Mouse (Mus musculus) heart, adult 9 months (tissue): ENCODE measurements around the gene Fam126a.
"Not testable (repeated sequence)": the region's sequence is repeated elsewhere in the genome, so short reads cannot be mapped to it uniquely, and the experiment has no call there.

Experiments
- DNase-seq, 2 experiments: peaks; one replicate each; pipeline ENCODE4 v3.0.0; 2022; ENCODE audit warnings: low spot score in 2 of 2

Fam126a gene

GRCm38 (mm10) chr5:23900190-23900589 is 130.3 kb downstream of the Fam126a start:
- DNase-seq = no peak

GRCm38 (mm10) chr5:23893864-23894771 is 136.4 kb downstream of the Fam126a start:
- peak; percentile 73 to 75 for DNase-seq

- DNase-seq = no peak
Observed at GRCm38 (mm10) chr5:23893156-23893863, 137.2 kb downstream of the Fam126a start.

- peak; percentile 31 to 64 for DNase-seq
Observed at GRCm38 (mm10) chr5:23890734-23891133, 139.8 kb downstream of the Fam126a start.

GRCm38 (mm10) chr5:23889461-23889860 is 141.0 kb downstream of the Fam126a start:
- no peak for DNase-seq

- peak; percentile 15 to 43 for DNase-seq
Observed at GRCm38 (mm10) chr5:23887111-23887510, 143.4 kb downstream of the Fam126a start.

GRCm38 (mm10) chr5:23874457-23874856 is 156.0 kb downstream of the Fam126a start:
- peak; percentile 37 to 57 for DNase-seq

- no peak for DNase-seq
Observed at GRCm38 (mm10) chr5:23872586-23872985, 157.9 kb downstream of the Fam126a start.

GRCm38 (mm10) chr5:23871323-23871722 is 159.2 kb downstream of the Fam126a start:
- DNase-seq = not testable (repeated sequence)

GRCm38 (mm10) chr5:23865941-23866340 is 164.5 kb downstream of the Fam126a start:
- no peak for DNase-seq
